Mouse (Mus musculus): Measurements from ENCODE around the gene Kif13a. TPM values are rescaled to one million over a fixed set of nuclear protein-coding genes. Genes with fewer than 3 reads are reported as not detected.

The Kif13a gene
- total RNA-seq, 2 experiments from 2014 or later, result 24.6 to 28.2 TPM

- peak; percentile 13 to 39 for DNase-seq (ENCODE audit: low spot score in 2 of 2)
- intact Hi-C loops (cut with DNase I), result loop anchor here (2.0 to 5.0 kb wide), 3 partner anchors 72 to 87 kb away; partner anchors contain the start of gene Nhlrc1
Measured at GRCm38 (mm10) chr13:46928961-46929691, 541 bp downstream of the Kif13a start.

GRCm38 (mm10) chr13:46928404-46928803, 1.3 kb downstream of the Kif13a start:
- intact Hi-C loops (cut with DNase I), result loop anchor here (2.0 to 5.0 kb wide), 3 partner anchors 71 to 86 kb away; partner anchors contain the start of gene Nhlrc1

GRCm38 (mm10) chr13:46925671-46926070, 4.0 kb downstream of the Kif13a start:
- intact Hi-C loops (cut with DNase I), result loop anchor here (5.0 kb wide), 2 partner anchors 68 to 83 kb away; no protein-coding TSS in a partner anchor
- DNase-seq (ENCODE audit: low spot score in 2 of 2), result no peak

More at GRCm38 (mm10) chr13:46928404-46928803, 1.3 kb downstream of the Kif13a start:
- no peak for DNase-seq (ENCODE audit: low spot score in 2 of 2)

- intact Hi-C loops (cut with DNase I), result no loop called here
- no peak for DNase-seq (ENCODE audit: low spot score in 2 of 2)
Measured at GRCm38 (mm10) chr13:46921559-46921958, 8.1 kb downstream of the Kif13a start.

GRCm38 (mm10) chr13:46919797-46920196, 9.9 kb downstream of the Kif13a start:
- no peak for DNase-seq (ENCODE audit: low spot score in 2 of 2)
- intact Hi-C loops (cut with DNase I), result no loop called here

- DNase-seq (ENCODE audit: low spot score in 2 of 2), result no peak
- intact Hi-C loops (cut with DNase I), result no loop called here
Measured at GRCm38 (mm10) chr13:46918509-46918908, 11.2 kb downstream of the Kif13a start.

- intact Hi-C loops (cut with DNase I), result no loop called here
- no peak for DNase-seq (ENCODE audit: low spot score in 2 of 2)
Measured at GRCm38 (mm10) chr13:46911960-46912359, 17.7 kb downstream of the Kif13a start.

- intact Hi-C loops (cut with DNase I), result no loop called here
Measured at GRCm38 (mm10) chr13:46911018-46911419, 18.6 kb downstream of the Kif13a start.

GRCm38 (mm10) chr13:46909946-46910345, 19.7 kb downstream of the Kif13a start:
- no peak for DNase-seq (ENCODE audit: low spot score in 2 of 2)
- intact Hi-C loops (cut with DNase I), result no loop called here

More at GRCm38 (mm10) chr13:46911018-46911419, 18.6 kb downstream of the Kif13a start:
- no peak for DNase-seq (ENCODE audit: low spot score in 2 of 2)

GRCm38 (mm10) chr13:46909005-46909565, 20.6 kb downstream of the Kif13a start:
- intact Hi-C loops (cut with DNase I), result no loop called here
- no peak for DNase-seq (ENCODE audit: low spot score in 2 of 2)

GRCm38 (mm10) chr13:46908387-46908786, 21.3 kb downstream of the Kif13a start:
- DNase-seq (ENCODE audit: low spot score in 2 of 2), result no peak
- intact Hi-C loops (cut with DNase I), result no loop called here

GRCm38 (mm10) chr13:46907861-46908260, 21.8 kb downstream of the Kif13a start:
- DNase-seq (ENCODE audit: low spot score in 2 of 2), result no peak
- intact Hi-C loops (cut with DNase I), result no loop called here

GRCm38 (mm10) chr13:46907115-46907514, 22.6 kb downstream of the Kif13a start:
- DNase-seq (ENCODE audit: low spot score in 2 of 2), result peak; percentile 32 to 52
- intact Hi-C loops (cut with DNase I), result no loop called here

- DNase-seq (ENCODE audit: low spot score in 2 of 2), result no peak
- intact Hi-C loops (cut with DNase I), result no loop called here
Measured at GRCm38 (mm10) chr13:46905971-46906370, 23.7 kb downstream of the Kif13a start.

GRCm38 (mm10) chr13:46904982-46905621, 24.6 kb downstream of the Kif13a start:
- DNase-seq (ENCODE audit: low spot score in 2 of 2), result no peak
- intact Hi-C loops (cut with DNase I), result no loop called here

GRCm38 (mm10) chr13:46902568-46903255, 27.0 kb downstream of the Kif13a start:
- DNase-seq (ENCODE audit: low spot score in 2 of 2), result no peak
- intact Hi-C loops (cut with DNase I), result no loop called here

- no peak for DNase-seq (ENCODE audit: low spot score in 2 of 2)
- intact Hi-C loops (cut with DNase I), result no loop called here
Measured at GRCm38 (mm10) chr13:46900870-46901555, 28.7 kb downstream of the Kif13a start.

- intact Hi-C loops (cut with DNase I), result no loop called here
- no peak for DNase-seq (ENCODE audit: low spot score in 2 of 2)
Measured at GRCm38 (mm10) chr13:46898837-46899236, 30.8 kb downstream of the Kif13a start.

GRCm38 (mm10) chr13:46898411-46898810, 31.3 kb downstream of the Kif13a start:
- DNase-seq (ENCODE audit: low spot score in 2 of 2), result no peak
- intact Hi-C loops (cut with DNase I), result no loop called here
